Comparison of ENCODE assay signal across 10 mouse cellular contexts in the genomic region with DNA sequence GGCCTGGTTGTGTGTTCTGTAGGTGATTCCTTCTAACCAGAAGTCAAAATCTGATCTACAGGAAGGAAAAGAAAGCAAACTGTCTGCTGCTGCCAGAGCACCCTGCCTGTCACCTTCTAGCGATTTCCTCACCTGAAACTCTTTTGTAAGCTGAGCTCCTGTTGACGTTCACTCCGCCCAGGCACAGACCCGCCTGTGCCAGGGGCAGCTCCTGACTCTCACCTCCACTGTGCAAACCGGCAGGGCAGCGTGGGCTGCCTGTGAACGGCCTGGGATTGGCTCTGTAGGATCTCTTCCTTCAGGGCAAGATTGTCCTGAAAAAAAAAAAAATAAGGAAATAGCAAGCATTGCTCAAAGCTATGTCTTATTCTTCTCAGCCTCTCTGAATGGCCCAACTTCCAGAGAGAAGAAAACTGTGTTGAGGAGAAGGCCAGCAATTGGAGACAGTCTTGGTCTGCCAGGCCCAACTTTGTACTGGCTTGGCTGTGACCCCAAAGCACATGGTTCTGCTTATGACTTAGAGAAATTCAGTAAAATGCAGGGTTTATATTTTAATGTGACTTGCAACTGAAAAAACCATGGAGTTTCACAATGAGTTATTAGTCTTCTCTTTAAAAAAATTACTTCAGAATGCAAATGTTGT. TPM values are rescaled to one million over a fixed set of nuclear protein-coding genes. Genes with fewer than 3 reads are reported as not detected.
DNase-seq lines count a peak whose midpoint lies in the region; ATAC-seq and TF ChIP-seq lines count a peak whose summit lies in the region.
"Had no signal": no experiment of that assay in that cellular context is flagged by ENCODE, and none has a peak within 500 bp of the region (broad histone marks: within the 10 kb centered on the region; RNA-seq: fewer than 3 reads in every experiment).

No protein-coding gene starts in this region.

- H3K27ac ChIP-seq in layer of hippocampus, adult 2 months: peak overlapping the region; percentile 43; the same call in 1 of the 2 replicates
- H3K27ac ChIP-seq in embryonic facial prominence, embryonic 12.5 days: peak overlapping the region; percentile 41; the same call in 1 of the 2 replicates
- H3K27ac ChIP-seq in limb, embryonic 13.5 days: peak overlapping the region; percentile 59
- peak overlapping the region; percentile 92 for H3K27ac ChIP-seq in small intestine, adult 2 months (ENCODE audit: insufficient read depth, low read depth, low read length)

- no peak overlapping the region for H3K4me3 ChIP-seq in layer of hippocampus, adult 2 months
- no peak overlapping the region for H3K4me3 ChIP-seq in embryonic facial prominence, embryonic 12.5 days
- no peak overlapping the region for H3K4me3 ChIP-seq in limb, embryonic 13.5 days
- no peak overlapping the region for H3K4me3 ChIP-seq in small intestine, adult 2 months (ENCODE audit: low read depth, low read length)

- no peak overlapping the region for H3K9ac ChIP-seq in embryonic facial prominence, embryonic 12.5 days
- no peak overlapping the region for H3K9ac ChIP-seq in limb, embryonic 13.5 days

- H3K36me3 ChIP-seq in embryonic facial prominence, embryonic 12.5 days: peaks cover 7% of the 10 kb centered on the region
- peaks cover 11% of the 10 kb centered on the region for H3K36me3 ChIP-seq in limb, embryonic 13.5 days
- no peaks in the 10 kb centered on the region for H3K36me3 ChIP-seq in small intestine, adult 2 months (ENCODE audit: control insufficient read depth, insufficient read depth, low read length)

- no peak for DNase-seq in layer of hippocampus, adult 2 months (ENCODE audit: low spot score in 2 of 2)
- DNase-seq in layer of hippocampus, postnatal 36 days: no peak
- DNase-seq in c-Kit-positive CD71-positive TER-119-positive erythroid progenitor cells, embryonic 14.5 days (ENCODE audit: low spot score): no peak
- DNase-seq in layer of hippocampus, adult 18-20 months (ENCODE audit: low spot score in 2 of 2): no peak
- DNase-seq: thymus, postnatal 36 days had no signal

- 42% methylated on average over 7 of the region's 7 CpGs for WGBS in embryonic facial prominence, embryonic 12.5 days
- WGBS in limb, embryonic 13.5 days: 51% methylated on average over 7 of the region's 7 CpGs
- 29% methylated on average over 7 of the region's 7 CpGs for WGBS in small intestine, adult 2 months

- H3K4me2 ChIP-seq in embryonic facial prominence, embryonic 12.5 days (replicated peaks): no peak overlapping the region
- H3K4me2 ChIP-seq in limb, embryonic 13.5 days (replicated peaks): no peak overlapping the region

- no peak for ATAC-seq in embryonic facial prominence, embryonic 12.5 days (ENCODE audit: insufficient number of reproducible peaks, insufficient read depth, low FRiP score, low TSS enrichment)
- ATAC-seq in limb, embryonic 13.5 days (ENCODE audit: low FRiP score, low read depth): no peak
- ATAC-seq: Patski had no signal

- no peak for TF ChIP-seq POLR2A in small intestine, adult 2 months (IDR thresholded peaks at IDR 0.05; ENCODE audit: low read depth, low read length)

- H3K9me3 ChIP-seq in embryonic facial prominence, embryonic 12.5 days: no peaks in the 10 kb centered on the region
- H3K9me3 ChIP-seq in limb, embryonic 13.5 days: no peaks in the 10 kb centered on the region

- H3K4me1 ChIP-seq in embryonic facial prominence, embryonic 12.5 days: peaks cover 8% of the 10 kb centered on the region
- H3K4me1 ChIP-seq in limb, embryonic 13.5 days: peaks cover 31% of the 10 kb centered on the region
- H3K4me1 ChIP-seq in small intestine, adult 2 months (ENCODE audit: control insufficient read depth, insufficient read depth, insufficient read length, low read length): peaks cover 50% of the 10 kb centered on the region

- TF ChIP-seq CTCF in layer of hippocampus, adult 2 months (conservative IDR thresholded peaks at IDR 0.05): no peak
- no peak for TF ChIP-seq CTCF in small intestine, adult 2 months (IDR thresholded peaks at IDR 0.05; ENCODE audit: extremely low read depth, insufficient read length, insufficient replicate concordance, low read depth, low read length)

- no peaks in the 10 kb centered on the region for H3K27me3 ChIP-seq in embryonic facial prominence, embryonic 12.5 days
- H3K27me3 ChIP-seq in limb, embryonic 13.5 days: no peaks in the 10 kb centered on the region
- H3K27me3 ChIP-seq in small intestine, adult 2 months (ENCODE audit: control insufficient read depth, insufficient read depth, low read length): no peaks in the 10 kb centered on the region
- H3K27me3 ChIP-seq: Patski had no signal

RNA-seq across cellular contexts. Expression of gene Zfp750, which starts 25.7 kb away (rescaled TPM):
- under 1 TPM; 0.20 to 0.25 TPM for total RNA-seq in layer of hippocampus, adult 2 months (2021)
- under 1 TPM; 0.27 to 0.30 TPM for total RNA-seq in layer of hippocampus, postnatal 36 days (2021)
- 2.3 and 2.6 TPM in 2 replicates for polyA plus RNA-seq in embryonic facial prominence, embryonic 12.5 days (2016; fragmentation: Nextera tagmentation; extraction: Ambion mirVana)
- 4.2 and 5.4 TPM in 2 replicates for polyA plus RNA-seq in limb, embryonic 13.5 days (2015; fragmentation: Nextera tagmentation; extraction: Ambion mirVana)
- polyA plus RNA-seq in small intestine, adult 2 months (2012; rRNA removed): 0.67 TPM in 1 of 2 replicates, not detected in the other
- under 1 TPM; 0.13 to 0.25 TPM for total RNA-seq in layer of hippocampus, adult 18-20 months (2021)
- total RNA-seq: hematopoietic stem cell, adult 5-6 weeks had no signal
- polyA plus RNA-seq: Patski had no signal

Comparison
In these comparisons a context has a peak if more than half of its experiments do, and no peak if none do; other contexts are left out.
1. H3K27ac ChIP-seq: peak in every context shown above with its lines; median percentile 92 in small intestine, adult 2 months; 59 in limb, embryonic 13.5 days; 43 in layer of hippocampus, adult 2 months; 41 in embryonic facial prominence, embryonic 12.5 days.